Mouse (Mus musculus) midbrain, postnatal 0 days (tissue): ENCODE measurements around the gene Cdc42se2. TPM values are rescaled to one million over a fixed set of nuclear protein-coding genes. Genes with fewer than 3 reads are reported as not detected.

Experiments used
- ATAC-seq: fragments of 200-750 bp; cut with Nextera tagmentation; 2 replicates; pipeline ENCODE4 v1.8.0; 2017; ENCODE audit warnings: moderate number of reproducible peaks, mild to moderate bottlenecking, moderate TSS enrichment, moderate library complexity; ENCODE audit not compliant: low FRiP score
- DNase-seq: peaks from one replicate; pipeline ENCODE4 v3.0.0-alpha.2; 2015; ENCODE audit warnings: low spot score
- H3K27ac ChIP-seq: fragments of 300-500 bp; sonication (generic); 2 replicates; pipeline ENCODE4 v1.5.1; 2014; ENCODE audit warnings: low read depth, mild to moderate bottlenecking, low read length, mixed read lengths
- H3K27me3 ChIP-seq: fragments of 300-500 bp; sonication (generic); 2 replicates; pipeline ENCODE4 v1.6.1; 2014; ENCODE audit warnings: low read length, control low read depth, mixed read lengths; ENCODE audit not compliant: insufficient read depth
- H3K36me3 ChIP-seq: fragments of 300-500 bp; sonication (generic); 2 replicates; pipeline ENCODE4 v1.6.1; 2014; ENCODE audit warnings: low read length, control low read depth, mixed read lengths; ENCODE audit not compliant: insufficient read depth
- H3K4me1 ChIP-seq: fragments of 300-500 bp; sonication (generic); 2 replicates; pipeline ENCODE4 v1.6.1; 2014; ENCODE audit warnings: mild to moderate bottlenecking, control low read depth, antibody characterized with exemption, low read length, mixed read lengths; ENCODE audit not compliant: insufficient read depth
- H3K4me2 ChIP-seq: fragments of 300-500 bp; sonication (generic); 2 replicates; pipeline ENCODE4 v1.6.1; 2014; ENCODE audit warnings: low read depth, mild to moderate bottlenecking, low read length, mixed read lengths; ENCODE audit not compliant: poor library complexity, severe bottlenecking
- H3K4me3 ChIP-seq: fragments of 300-500 bp; sonication (generic); 2 replicates; pipeline ENCODE4 v1.5.1; 2014; ENCODE audit warnings: low read depth, mild to moderate bottlenecking, low read length, moderate library complexity
- H3K9ac ChIP-seq: fragments of 300-500 bp; sonication (generic); replicated peaks from 2 replicates; pipeline ENCODE4 v1.6.1; 2014; ENCODE audit warnings: mild to moderate bottlenecking, low read length, moderate library complexity, mixed read lengths; ENCODE audit not compliant: poor library complexity, severe bottlenecking
- H3K9me3 ChIP-seq: fragments of 300-500 bp; sonication (generic); 2 replicates; pipeline ENCODE4 v1.6.1; 2016; ENCODE audit warnings: low read length, control low read depth
- CTCF ChIP-seq: IDR thresholded peaks from 2 replicates; pipeline ENCODE4 v1.5.1; 2016; ENCODE audit warnings: antibody characterized with exemption, mild to moderate bottlenecking
- WGBS: fragments of 180-500 bp; shearing (Covaris S2); extraction: QIAGEN DNeasy Blood & Tissue Kit; methylation state at CpG from one replicate; pipeline ENCODE4 v1.1.7; 2014; 5-methylcytosine and 5-hydroxymethylcytosine counted together
- polyA plus RNA-seq: library from polyadenylated mRNA; unstranded; fragments of >200 nt; fragmentation: Nextera tagmentation; extraction: Ambion mirVana; gene quantifications from 2 replicates; pipeline ENCODE4 v1.2.1, GENCODE M21; 2015
- total RNA-seq: library from RNA; depleted of rRNA; stranded (reverse); fragments of >200 nt; gene quantifications from 2 replicates; pipeline ENCODE4 v1.2.3, GENCODE M21; 2014

Gene Cdc42se2
- total and polyA plus RNA-seq, 2 experiments from 2014 or later: 134 TPM

- Histone ChIP-seq H3K9me3 (no peaks in the 10 kb centered on the region), H3K4me1 (0 out of 2 replicates have a peak, but pooled peaks cover 3% of the 10 kb centered on the region), H3K4me3 (no peak overlapping the region), H3K4me2 (no peak overlapping the region), H3K9ac (no peak overlapping the region), H3K27me3 (no peaks in the 10 kb centered on the region), H3K36me3 (no peaks in the 10 kb centered on the region), H3K27ac (no peak overlapping the region)
- DNase-seq (no peak), ATAC-seq (no peak)
- no peak for TF ChIP-seq CTCF
- WGBS: 82% methylated on average over 3 of the region's 3 CpGs
Observed at GRCm38 (mm10) chr11:54811054-54811453, 23.6 kb upstream of the Cdc42se2 start.

- no peak overlapping the region for H3K4me3 ChIP-seq
- H3K9me3 ChIP-seq: no peaks in the 10 kb centered on the region
- 94% methylated on average over 5 of the region's 5 CpGs for WGBS
- DNase-seq (no peak), ATAC-seq (no peak)
- no peak overlapping the region for H3K4me2 ChIP-seq
- no peak overlapping the region for H3K27ac ChIP-seq
- TF ChIP-seq CTCF: no peak
- 0 out of 2 replicates have a peak, but pooled peaks cover 3% of the 10 kb centered on the region for H3K4me1 ChIP-seq
- no peaks in the 10 kb centered on the region for H3K36me3 ChIP-seq
- H3K27me3 ChIP-seq: no peaks in the 10 kb centered on the region
- no peak overlapping the region for H3K9ac ChIP-seq
Observed at GRCm38 (mm10) chr11:54809582-54809981, 22.1 kb upstream of the Cdc42se2 start.

GRCm38 (mm10) chr11:54808177-54808576 is 20.7 kb upstream of the Cdc42se2 start:
- H3K9me3 ChIP-seq: no peaks in the 10 kb centered on the region
- no peak for ATAC-seq
- H3K4me1 ChIP-seq: 0 out of 2 replicates have a peak, but pooled peaks cover 3% of the 10 kb centered on the region
- no peak overlapping the region for H3K9ac ChIP-seq
- no peak for TF ChIP-seq CTCF
- no peak overlapping the region for H3K4me3 ChIP-seq
- DNase-seq: no peak
- no peaks in the 10 kb centered on the region for H3K36me3 ChIP-seq
- no peak overlapping the region for H3K27ac ChIP-seq
- H3K4me2 ChIP-seq: no peak overlapping the region
- no peaks in the 10 kb centered on the region for H3K27me3 ChIP-seq
- WGBS: 83% methylated on average over 4 of the region's 4 CpGs

GRCm38 (mm10) chr11:54807669-54808068 is 20.2 kb upstream of the Cdc42se2 start:
- DNase-seq (no peak), ATAC-seq (no peak)
- no peaks in the 10 kb centered on the region for H3K4me1 ChIP-seq
- no peak overlapping the region for H3K9ac ChIP-seq
- H3K9me3 ChIP-seq: no peaks in the 10 kb centered on the region
- no peak overlapping the region for H3K27ac ChIP-seq
- TF ChIP-seq CTCF: no peak
- H3K27me3 ChIP-seq: no peaks in the 10 kb centered on the region
- WGBS: 88% methylated on average over 9 of the region's 9 CpGs
- H3K4me2 ChIP-seq: no peak overlapping the region
- H3K36me3 ChIP-seq: no peaks in the 10 kb centered on the region
- H3K4me3 ChIP-seq: no peak overlapping the region

- Histone ChIP-seq H3K27ac (no peak overlapping the region), H3K36me3 (no peaks in the 10 kb centered on the region)
- TF ChIP-seq CTCF: no peak
Observed at GRCm38 (mm10) chr11:54806891-54807290, 19.4 kb upstream of the Cdc42se2 start.

GRCm38 (mm10) chr11:54805196-54805595 is 17.7 kb upstream of the Cdc42se2 start:
- Histone ChIP-seq H3K4me2 (no peak overlapping the region), H3K36me3 (no peaks in the 10 kb centered on the region), H3K9ac (no peak overlapping the region), H3K9me3 (no peaks in the 10 kb centered on the region), H3K4me3 (no peak overlapping the region), H3K27ac (no peak overlapping the region), H3K4me1 (no peaks in the 10 kb centered on the region), H3K27me3 (no peaks in the 10 kb centered on the region)
- DNase-seq (no peak), ATAC-seq (no peak)
- 91% methylated on average over 4 of the region's 4 CpGs for WGBS
- TF ChIP-seq CTCF: no peak

More at GRCm38 (mm10) chr11:54806891-54807290, 19.4 kb upstream of the Cdc42se2 start:
- Histone ChIP-seq H3K4me2 (no peak overlapping the region), H3K9me3 (no peaks in the 10 kb centered on the region), H3K4me3 (no peak overlapping the region), H3K9ac (no peak overlapping the region), H3K27me3 (no peaks in the 10 kb centered on the region), H3K4me1 (no peaks in the 10 kb centered on the region)
- DNase-seq (no peak), ATAC-seq (no peak)
- WGBS: 91% methylated on average over 28 of the region's 28 CpGs
